Mouse (Mus musculus): ENCODE measurements around the gene Zbtb11. TPM values are rescaled to one million over a fixed set of nuclear protein-coding genes. Genes with fewer than 3 reads are reported as not detected.

Gene Zbtb11
- polyA plus RNA-seq, 1 experiment from 2014 or later = 24.4 TPM

DNA sequence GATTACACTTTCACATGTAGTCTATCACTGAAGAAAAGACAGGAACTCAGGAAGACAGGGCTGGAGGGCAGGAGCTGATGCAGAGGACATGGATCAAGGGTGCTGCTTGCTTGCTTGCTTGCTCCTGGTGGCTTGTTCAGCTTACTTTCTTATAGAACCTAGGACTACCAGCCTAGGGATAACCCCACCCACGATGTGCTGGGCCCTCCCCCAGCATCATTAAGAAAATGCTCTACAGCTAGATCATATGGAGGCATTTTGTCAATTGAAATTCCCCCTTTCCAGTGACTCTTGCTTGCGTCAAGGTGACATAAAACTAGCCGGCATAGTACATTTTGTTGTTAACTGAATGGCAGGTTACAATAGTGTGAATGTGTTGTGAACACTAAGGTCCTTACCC is 82.2 kb downstream of the Zbtb11 start:
- no peak overlapping the region for H3K4me3 ChIP-seq (replicated peaks; ENCODE audit: low read depth, low read length)
- H3K9ac ChIP-seq (replicated peaks; ENCODE audit: low read length) = no peak overlapping the region
- DNase-seq (no peak), ATAC-seq (ENCODE audit: low FRiP score, low TSS enrichment) (no peak)
- H3K27ac ChIP-seq (replicated peaks; ENCODE audit: low read depth, low read length) = no peak overlapping the region
- no peaks in the 10 kb centered on the region for H3K9me3 ChIP-seq (ENCODE audit: control insufficient read depth, low read length)
- H3K4me2 ChIP-seq (ENCODE audit: low read length) = no peak overlapping the region
- H3K4me1 ChIP-seq (ENCODE audit: control insufficient read depth, insufficient read depth, low read length) = 0 out of 2 replicates have a peak, but pooled peaks cover 3% of the 10 kb centered on the region
- WGBS = 87% methylated on average over 3 of the region's 3 CpGs
- H3K27me3 ChIP-seq (ENCODE audit: control insufficient read depth, insufficient read depth, low read length) = no peaks in the 10 kb centered on the region
- H3K36me3 ChIP-seq (ENCODE audit: control insufficient read depth, insufficient read depth, low read length) = no peaks in the 10 kb centered on the region

DNA sequence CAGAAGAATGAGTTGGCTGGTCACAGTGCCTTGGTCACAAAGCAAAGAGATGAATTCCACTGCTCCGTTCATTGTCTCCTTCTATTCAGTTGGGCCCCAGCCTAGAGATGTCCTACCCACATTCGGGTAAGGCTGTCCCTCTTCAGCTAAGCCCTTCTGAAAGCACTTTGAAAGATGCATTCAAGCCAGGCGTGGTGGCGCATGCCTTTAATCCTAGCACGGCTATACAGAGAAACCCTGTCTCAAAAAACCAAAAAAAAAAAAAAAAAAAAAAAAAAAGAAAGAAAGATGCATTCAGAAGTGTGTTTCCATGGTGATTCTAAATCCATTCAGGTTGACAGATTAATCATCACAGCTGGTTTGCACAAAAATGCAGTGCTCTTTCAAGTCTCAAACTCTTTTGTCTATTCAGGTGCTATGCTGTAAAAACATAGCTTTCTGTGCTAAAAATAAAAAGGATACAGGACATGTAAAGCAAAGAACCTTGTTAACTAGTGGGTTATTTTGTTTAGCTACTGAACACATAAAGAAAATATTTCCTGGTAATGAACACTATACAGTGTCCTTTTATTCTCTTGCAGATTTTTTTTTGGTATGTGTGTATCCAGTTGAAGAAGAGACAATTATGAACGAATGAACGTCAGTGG is 83.4 kb downstream of the Zbtb11 start:
- peak overlapping the region; percentile 45; the same call in 1 of the 2 replicates for H3K27ac ChIP-seq (replicated peaks; ENCODE audit: low read depth, low read length)
- 7% methylated on average over 7 of the region's 7 CpGs for WGBS
- ATAC-seq (ENCODE audit: low FRiP score, low TSS enrichment) (peak; percentile 78), DNase-seq (peak; percentile 65)
- H3K9ac ChIP-seq (replicated peaks; ENCODE audit: low read length) = no peak overlapping the region
- no peak overlapping the region for H3K4me3 ChIP-seq (replicated peaks; ENCODE audit: low read depth, low read length)
- H3K9me3 ChIP-seq (ENCODE audit: control insufficient read depth, low read length) = no peaks in the 10 kb centered on the region
- H3K27me3 ChIP-seq (ENCODE audit: control insufficient read depth, insufficient read depth, low read length) = no peaks in the 10 kb centered on the region; the same call in 1 of the 2 replicates
- H3K36me3 ChIP-seq (ENCODE audit: control insufficient read depth, insufficient read depth, low read length) = no peaks in the 10 kb centered on the region
- no peak overlapping the region for H3K4me2 ChIP-seq (ENCODE audit: low read length)
- H3K4me1 ChIP-seq (ENCODE audit: control insufficient read depth, insufficient read depth, low read length) = 0 out of 2 replicates have a peak, but pooled peaks cover 3% of the 10 kb centered on the region

DNA sequence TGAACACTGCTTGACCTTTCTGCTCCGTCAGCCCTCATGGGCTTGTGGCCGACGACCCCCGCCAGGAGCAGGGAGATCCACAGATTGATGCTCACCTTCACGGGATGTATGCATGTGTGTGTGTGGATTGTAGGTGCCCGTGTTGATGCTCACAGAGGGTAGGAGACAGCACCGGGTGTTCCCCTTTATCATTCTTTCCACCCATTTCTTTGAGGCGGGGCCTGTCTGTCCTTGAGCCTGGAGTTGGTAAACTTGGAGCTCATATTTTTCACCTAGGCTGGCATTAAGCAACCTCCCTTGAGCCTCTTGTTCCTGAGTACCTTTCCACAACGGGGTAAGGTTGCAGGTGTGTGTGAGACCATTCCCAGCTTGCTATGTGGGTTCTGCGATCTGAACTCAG is 84.5 kb downstream of the Zbtb11 start:
- Histone ChIP-seq H3K4me1 (ENCODE audit: control insufficient read depth, insufficient read depth, low read length) (0 out of 2 replicates have a peak, but pooled peaks cover 3% of the 10 kb centered on the region), H3K9me3 (ENCODE audit: control insufficient read depth, low read length) (no peaks in the 10 kb centered on the region), H3K9ac (replicated peaks; ENCODE audit: low read length) (no peak overlapping the region), H3K27ac (replicated peaks; ENCODE audit: low read depth, low read length) (no peak overlapping the region), H3K27me3 (ENCODE audit: control insufficient read depth, insufficient read depth, low read length) (no peaks in the 10 kb centered on the region; the same call in 1 of the 2 replicates), H3K4me3 (replicated peaks; ENCODE audit: low read depth, low read length) (no peak overlapping the region), H3K4me2 (ENCODE audit: low read length) (no peak overlapping the region), H3K36me3 (ENCODE audit: control insufficient read depth, insufficient read depth, low read length) (no peaks in the 10 kb centered on the region)
- DNase-seq (no peak), ATAC-seq (ENCODE audit: low FRiP score, low TSS enrichment) (no peak)
- 54% methylated on average over 10 of the region's 10 CpGs for WGBS

Other genes starting within 250 kb of the Zbtb11 start
- gene Nfkbiz, start 135.0 kb upstream of the Zbtb11 start, polyA plus RNA-seq (2014; fragmentation: Nextera tagmentation; extraction: Ambion mirVana) = 1.2 and 1.3 TPM in 2 replicates
- gene Nxpe3, start 78.6 kb upstream of the Zbtb11 start, polyA plus RNA-seq (2014; fragmentation: Nextera tagmentation; extraction: Ambion mirVana) = 1.6 and 1.7 TPM in 2 replicates
- 14.5 and 20.8 TPM in 2 replicates for gene Cep97, start 39.0 kb upstream of the Zbtb11 start, polyA plus RNA-seq (2014; fragmentation: Nextera tagmentation; extraction: Ambion mirVana)
- gene Rpl24, start 7.6 kb upstream of the Zbtb11 start, polyA plus RNA-seq (2014; fragmentation: Nextera tagmentation; extraction: Ambion mirVana) = 580 and 653 TPM in 2 replicates
- 212 and 241 TPM in 2 replicates for gene Pcnp, start 55.9 kb downstream of the Zbtb11 start, polyA plus RNA-seq (2014; fragmentation: Nextera tagmentation; extraction: Ambion mirVana)
- 23.8 and 24.0 TPM in 2 replicates for gene Trmt10c, start 63.9 kb downstream of the Zbtb11 start, polyA plus RNA-seq (2014; fragmentation: Nextera tagmentation; extraction: Ambion mirVana)
- 59.6 and 70.9 TPM in 2 replicates for gene Senp7, start 74.5 kb downstream of the Zbtb11 start, polyA plus RNA-seq (2014; fragmentation: Nextera tagmentation; extraction: Ambion mirVana)
- gene Impg2, start 230.4 kb downstream of the Zbtb11 start, polyA plus RNA-seq (2014; fragmentation: Nextera tagmentation; extraction: Ambion mirVana) = 0.26 and 0.30 TPM in 2 replicates

Measured in midbrain, embryonic 14.5 days (tissue).